ENCODE assay signal across 18 mouse cellular contexts in the genomic region with DNA sequence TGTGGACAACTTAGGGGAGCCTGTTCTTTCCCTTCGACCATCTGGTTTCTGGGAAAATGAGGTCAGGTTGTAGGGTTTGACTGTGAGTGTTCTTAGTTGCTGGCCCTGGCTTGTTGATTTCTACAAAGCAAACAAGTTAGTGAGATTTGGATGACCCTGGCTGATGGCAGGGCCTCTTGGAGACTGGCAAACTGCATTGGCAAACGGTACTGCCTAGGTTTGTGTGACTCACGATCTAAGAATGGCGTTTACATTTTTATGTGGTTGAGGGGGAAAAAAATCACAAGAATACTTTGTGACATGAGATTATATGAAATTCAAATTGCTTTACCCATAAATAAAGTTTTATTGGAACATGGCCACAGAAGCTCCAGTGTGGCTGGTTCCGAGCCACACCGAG. TPM values are rescaled to one million over a fixed set of nuclear protein-coding genes. Genes with fewer than 3 reads are reported as not detected.
DNase-seq lines count a peak whose midpoint lies in the region; ATAC-seq and TF ChIP-seq lines count a peak whose summit lies in the region.
"Had no signal": no experiment of that assay in that cellular context is flagged by ENCODE, and none has a peak within 500 bp of the region (broad histone marks: within the 10 kb centered on the region; RNA-seq: fewer than 3 reads in every experiment).

No protein-coding gene starts in this region.

- 31% methylated on average over 6 of the region's 6 CpGs for WGBS in liver, adult 2 months
- 80% methylated on average over 6 of the region's 6 CpGs for WGBS in liver, embryonic 16.5 days (ENCODE audit: insufficient replicate concordance)
- 94% methylated on average over 6 of the region's 6 CpGs for WGBS in forebrain, embryonic 12.5 days

- H3K36me3 ChIP-seq in liver, adult 2 months (ENCODE audit: control insufficient read depth, insufficient read depth, low read length) = no peaks in the 10 kb centered on the region
- no peaks in the 10 kb centered on the region for H3K36me3 ChIP-seq in liver, embryonic 16.5 days (ENCODE audit: control insufficient read depth, insufficient read depth)
- peaks cover 13% of the 10 kb centered on the region for H3K36me3 ChIP-seq in forebrain, embryonic 12.5 days (replicated peaks)

- H3K4me1 ChIP-seq in liver, adult 2 months (ENCODE audit: control insufficient read depth, insufficient read depth, low read length) = peaks cover 40% of the 10 kb centered on the region
- H3K4me1 ChIP-seq in liver, embryonic 16.5 days (ENCODE audit: control insufficient read depth, low read depth, low read length) = peaks cover 71% of the 10 kb centered on the region
- H3K4me1 ChIP-seq in forebrain, embryonic 12.5 days = peaks cover 6% of the 10 kb centered on the region; the same call in 1 of the 2 replicates

- H3K4me2 ChIP-seq in liver, embryonic 16.5 days (ENCODE audit: low read depth, low read length) = no peak overlapping the region
- H3K4me2 ChIP-seq in forebrain, embryonic 12.5 days = no peak overlapping the region
- H3K4me2 ChIP-seq: embryonic facial prominence, embryonic 12.5 days; lung, embryonic 15.5 days; midbrain, embryonic 12.5 days had no signal

- no peaks in the 10 kb centered on the region for H3K9me3 ChIP-seq in liver, embryonic 16.5 days (replicated peaks; ENCODE audit: control insufficient read depth, low read length)
- no peaks in the 10 kb centered on the region for H3K9me3 ChIP-seq in forebrain, embryonic 12.5 days
- H3K9me3 ChIP-seq: embryonic facial prominence, embryonic 12.5 days; lung, embryonic 15.5 days; midbrain, embryonic 12.5 days had no signal

- no peak for TF ChIP-seq CTCF in liver, adult 2 months (IDR thresholded peaks at IDR 0.05; ENCODE audit: low read depth, low read length)

- peak; percentile 62 for DNase-seq in adrenal gland, adult 2 months
- DNase-seq in adrenal gland, postnatal 4 days (ENCODE audit: low spot score in 2 of 2) = no peak
- peak; percentile 92 for DNase-seq in liver, adult 2 months (ENCODE audit: extremely low read depth, low read depth, low spot score)
- no peak for DNase-seq in liver
- DNase-seq in NIH3T3 (ENCODE audit: low read depth) = peak; percentile 81
- DNase-seq in thymus, postnatal 0 days (ENCODE audit: low spot score) = no peak
- DNase-seq: cerebellum, postnatal 36 days; heart, adult 18-20 months; heart, postnatal 36 days; right cerebral cortex, postnatal 4 days had no signal

- no peak overlapping the region for H3K9ac ChIP-seq in liver, adult 2 months (ENCODE audit: low read depth, low read length)
- H3K9ac ChIP-seq in liver, embryonic 16.5 days (ENCODE audit: low read depth, low read length) = peak overlapping the region; percentile 2; the same call in 1 of the 2 replicates
- no peak overlapping the region for H3K9ac ChIP-seq in forebrain, embryonic 12.5 days
- H3K9ac ChIP-seq: embryonic facial prominence, embryonic 12.5 days; lung, embryonic 15.5 days; midbrain, embryonic 12.5 days had no signal

- H3K27me3 ChIP-seq in liver, adult 2 months (ENCODE audit: control insufficient read depth, insufficient read depth, low read length) = no peaks in the 10 kb centered on the region
- no peaks in the 10 kb centered on the region for H3K27me3 ChIP-seq in liver, embryonic 16.5 days (ENCODE audit: control insufficient read depth, insufficient read depth, low read depth, low read length)
- H3K27me3 ChIP-seq in forebrain, embryonic 12.5 days = no peaks in the 10 kb centered on the region
- H3K27me3 ChIP-seq: embryonic facial prominence, embryonic 12.5 days; lung, embryonic 15.5 days; midbrain, embryonic 12.5 days had no signal

- no peak overlapping the region for H3K4me3 ChIP-seq in liver, adult 2 months (ENCODE audit: insufficient read depth, low read depth, low read length)
- H3K4me3 ChIP-seq in liver, embryonic 16.5 days (ENCODE audit: low read depth, low read length) = no peak overlapping the region
- no peak overlapping the region for H3K4me3 ChIP-seq in forebrain, embryonic 12.5 days (replicated peaks)
- H3K4me3 ChIP-seq: embryonic facial prominence, embryonic 12.5 days; forebrain, embryonic 10.5 days; lung, embryonic 15.5 days; midbrain, embryonic 12.5 days had no signal

- peaks cover 37% of the 10 kb centered on the region for H3K79me2 ChIP-seq in liver, adult 2 months (ENCODE audit: control insufficient read depth, insufficient read depth, low read length)

- no peak for ATAC-seq in liver, embryonic 16.5 days (ENCODE audit: low read depth)
- no peak for ATAC-seq in forebrain, embryonic 12.5 days (ENCODE audit: low FRiP score)

- no peak for TF ChIP-seq POLR2A in liver, adult 2 months (IDR thresholded peaks at IDR 0.05; ENCODE audit: extremely low read depth, insufficient read depth, low read length)

- peak overlapping the region; percentile 71 for H3K27ac ChIP-seq in liver, adult 2 months (replicated peaks; ENCODE audit: insufficient read depth, low read depth, low read length)
- H3K27ac ChIP-seq in liver, embryonic 16.5 days (ENCODE audit: low read length) = peak overlapping the region; percentile 91
- H3K27ac ChIP-seq in forebrain, embryonic 12.5 days = no peak overlapping the region
- H3K27ac ChIP-seq: embryonic facial prominence, embryonic 12.5 days; forebrain, embryonic 10.5 days; kidney, postnatal 0 days; lung, embryonic 15.5 days; midbrain, embryonic 12.5 days had no signal

RNA-seq across cellular contexts. Expression of a gene that starts 8.3 kb away (rescaled TPM):
- 100 to 1,000 TPM in 1 of 2 experiments, 10 to 100 TPM in 1; 76.6 to 102 TPM for total RNA-seq in adrenal gland, adult 2 months (2021)
- 164 TPM in 2 replicates for polyA plus RNA-seq in adrenal gland, adult 2 months (2012; rRNA removed)
- total RNA-seq in adrenal gland, postnatal 4 days (2021) = 100 to 1,000 TPM; 129 to 138 TPM
- total RNA-seq in liver, adult 2 months (2014; rRNA removed) = 6.0 and 8.9 TPM in 2 replicates
- polyA plus RNA-seq in liver, adult 2 months (2012; rRNA removed) = 24.3 and 31.7 TPM in 2 replicates
- polyA plus RNA-seq in liver, embryonic 16.5 days (2015; fragmentation: Nextera tagmentation; extraction: Ambion mirVana) = 3.4 and 3.5 TPM in 2 replicates
- polyA plus RNA-seq in thymus, postnatal 0 days (2015; fragmentation: Nextera tagmentation; extraction: Ambion mirVana) = 11.7 and 13.6 TPM in 2 replicates
- 22.2 and 22.7 TPM in 2 replicates for polyA plus RNA-seq in forebrain, embryonic 12.5 days (2016; fragmentation: Nextera tagmentation; extraction: Ambion mirVana)

RNA-seq across cellular contexts. Expression of a gene that starts 32.1 kb away (rescaled TPM):
- total RNA-seq in adrenal gland, adult 2 months (2021) = under 1 TPM; 0.28 to 0.43 TPM
- polyA plus RNA-seq in adrenal gland, adult 2 months (2012; rRNA removed) = 0.35 and 0.90 TPM in 2 replicates
- total RNA-seq in adrenal gland, postnatal 4 days (2021) = under 1 TPM; 0.73 TPM
- 0.20 TPM in 1 of 2 replicates, not detected in the other for total RNA-seq in liver, adult 2 months (2014; rRNA removed)
- 0.10 and 0.12 TPM in 2 replicates for polyA plus RNA-seq in liver, adult 2 months (2012; rRNA removed)
- polyA plus RNA-seq in liver, embryonic 16.5 days (2015; fragmentation: Nextera tagmentation; extraction: Ambion mirVana) = not detected in 2 replicates
- polyA plus RNA-seq in thymus, postnatal 0 days (2015; fragmentation: Nextera tagmentation; extraction: Ambion mirVana) = not detected in 2 replicates
- 0.26 TPM in 1 of 2 replicates, not detected in the other for polyA plus RNA-seq in forebrain, embryonic 12.5 days (2016; fragmentation: Nextera tagmentation; extraction: Ambion mirVana)
- total RNA-seq: heart, adult 18-20 months; heart, postnatal 36 days had no signal
- polyA plus RNA-seq: forebrain, embryonic 10.5 days; kidney, postnatal 0 days; lung, embryonic 15.5 days; midbrain, embryonic 12.5 days; neural tube, embryonic 11.5 days had no signal

RNA-seq across cellular contexts. Expression of a gene that starts 33.6 kb away (rescaled TPM):
- total RNA-seq in adrenal gland, adult 2 months (2021) = 10 to 100 TPM; 57.5 to 58.2 TPM
- 159 and 168 TPM in 2 replicates for polyA plus RNA-seq in adrenal gland, adult 2 months (2012; rRNA removed)
- total RNA-seq in adrenal gland, postnatal 4 days (2021) = 100 to 1,000 TPM; 109 to 110 TPM
- total RNA-seq in liver, adult 2 months (2014; rRNA removed) = 24.3 and 37.3 TPM in 2 replicates
- 217 and 245 TPM in 2 replicates for polyA plus RNA-seq in liver, adult 2 months (2012; rRNA removed)
- polyA plus RNA-seq in liver, embryonic 16.5 days (2015; fragmentation: Nextera tagmentation; extraction: Ambion mirVana) = 41.6 and 43.8 TPM in 2 replicates
- polyA plus RNA-seq in thymus, postnatal 0 days (2015; fragmentation: Nextera tagmentation; extraction: Ambion mirVana) = 113 and 122 TPM in 2 replicates
- 223 and 227 TPM in 2 replicates for polyA plus RNA-seq in forebrain, embryonic 12.5 days (2016; fragmentation: Nextera tagmentation; extraction: Ambion mirVana)

RNA-seq across cellular contexts. Expression of a gene that starts 39.7 kb away (rescaled TPM):
- total RNA-seq in adrenal gland, adult 2 months (2021) = 100 to 1,000 TPM in 1 of 2 experiments, 10 to 100 TPM in 1; 51.5 to 101 TPM
- polyA plus RNA-seq in adrenal gland, adult 2 months (2012; rRNA removed) = 31.7 and 36.9 TPM in 2 replicates
- 100 to 1,000 TPM; 129 to 134 TPM for total RNA-seq in adrenal gland, postnatal 4 days (2021)
- total RNA-seq in liver, adult 2 months (2014; rRNA removed) = 18.3 and 22.2 TPM in 2 replicates
- polyA plus RNA-seq in liver, adult 2 months (2012; rRNA removed) = 17.5 and 25.0 TPM in 2 replicates
- 97.4 and 102 TPM in 2 replicates for polyA plus RNA-seq in liver, embryonic 16.5 days (2015; fragmentation: Nextera tagmentation; extraction: Ambion mirVana)
- polyA plus RNA-seq in thymus, postnatal 0 days (2015; fragmentation: Nextera tagmentation; extraction: Ambion mirVana) = 2,725 and 3,094 TPM in 2 replicates
- 48.5 and 62.0 TPM in 2 replicates for polyA plus RNA-seq in forebrain, embryonic 12.5 days (2016; fragmentation: Nextera tagmentation; extraction: Ambion mirVana)

RNA-seq across cellular contexts. Expression of a gene that starts 49.8 kb away (rescaled TPM):
- 1 to 10 TPM in 1 of 2 experiments, under 1 TPM in 1; 0.66 to 1.4 TPM for total RNA-seq in adrenal gland, adult 2 months (2021)
- polyA plus RNA-seq in adrenal gland, adult 2 months (2012; rRNA removed) = 3.6 and 6.6 TPM in 2 replicates
- total RNA-seq in adrenal gland, postnatal 4 days (2021) = 10 to 100 TPM in 1 of 2 experiments, 1 to 10 TPM in 1; 7.1 to 10.3 TPM
- 0.09 and 0.34 TPM in 2 replicates for total RNA-seq in liver, adult 2 months (2014; rRNA removed)
- 0.15 and 0.45 TPM in 2 replicates for polyA plus RNA-seq in liver, adult 2 months (2012; rRNA removed)
- polyA plus RNA-seq in liver, embryonic 16.5 days (2015; fragmentation: Nextera tagmentation; extraction: Ambion mirVana) = 9.1 and 9.2 TPM in 2 replicates
- polyA plus RNA-seq in thymus, postnatal 0 days (2015; fragmentation: Nextera tagmentation; extraction: Ambion mirVana) = 49.4 and 71.1 TPM in 2 replicates
- polyA plus RNA-seq in forebrain, embryonic 12.5 days (2016; fragmentation: Nextera tagmentation; extraction: Ambion mirVana) = 48.3 and 49.6 TPM in 2 replicates

Comparison
In these comparisons a context has a peak if more than half of its experiments do, and no peak if none do; other contexts are left out.
1. DNase-seq: peak in adrenal gland, adult 2 months (single experiment), liver, adult 2 months (single experiment) and NIH3T3 (single experiment); none in adrenal gland, postnatal 4 days (0 of 2), liver (single experiment) and thymus, postnatal 0 days (single experiment).